Mouse (Mus musculus): ENCODE data around the gene Foxred2. TPM values are rescaled to one million over a fixed set of nuclear protein-coding genes. Genes with fewer than 3 reads are reported as not detected.

The Foxred2 gene
- polyA plus RNA-seq, 1 experiment: 14.4 TPM

- no peak overlapping the region for H3K27ac ChIP-seq (ENCODE audit: insufficient read depth, low read length)
- H3K4me3 ChIP-seq (ENCODE audit: insufficient read depth, low read length): peak overlapping the region; percentile 43
- peaks cover 3% of the 10 kb centered on the region; the same call in 1 of the 2 replicates for H3K4me1 ChIP-seq (ENCODE audit: control insufficient read depth, insufficient read depth, low read length)
- TF ChIP-seq CTCF (IDR thresholded peaks at IDR 0.05; ENCODE audit: extremely low read depth, insufficient read depth, low read length) (no peak), POLR2A (IDR thresholded peaks at IDR 0.05; ENCODE audit: extremely low read depth, insufficient read depth, low read length) (no peak)
These were observed 800 bp downstream of the Foxred2 start for GRCm38 (mm10) chr15:77955440-77956403.

DNA sequence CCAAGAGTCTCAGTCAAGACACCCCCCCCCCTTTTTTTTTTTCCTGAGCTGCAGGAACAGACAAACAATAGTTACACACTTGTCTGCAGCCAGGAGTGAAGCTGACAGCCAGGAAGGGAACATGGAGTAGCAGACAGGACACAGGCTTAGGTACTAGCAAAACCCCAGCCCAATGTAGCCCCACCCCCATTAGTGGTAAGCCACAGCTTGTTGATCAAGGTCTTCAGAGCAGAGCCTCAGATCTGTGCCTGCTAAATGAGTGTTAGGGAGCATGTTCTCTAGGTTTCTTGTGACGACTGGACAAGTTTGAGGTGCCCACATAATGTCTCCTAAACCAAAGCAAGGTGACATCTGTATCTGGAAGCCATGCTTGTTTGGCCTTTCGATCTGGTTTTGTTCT, 2.2 kb downstream of the Foxred2 start:
- no peak overlapping the region for H3K27ac ChIP-seq (ENCODE audit: insufficient read depth, low read length)
- peaks cover 3% of the 10 kb centered on the region; the same call in 1 of the 2 replicates for H3K4me1 ChIP-seq (ENCODE audit: control insufficient read depth, insufficient read depth, low read length)
- no peak overlapping the region for H3K4me3 ChIP-seq (ENCODE audit: insufficient read depth, low read length)
- TF ChIP-seq CTCF (IDR thresholded peaks at IDR 0.05; ENCODE audit: extremely low read depth, insufficient read depth, low read length) (no peak), POLR2A (IDR thresholded peaks at IDR 0.05; ENCODE audit: extremely low read depth, insufficient read depth, low read length) (no peak)

DNA sequence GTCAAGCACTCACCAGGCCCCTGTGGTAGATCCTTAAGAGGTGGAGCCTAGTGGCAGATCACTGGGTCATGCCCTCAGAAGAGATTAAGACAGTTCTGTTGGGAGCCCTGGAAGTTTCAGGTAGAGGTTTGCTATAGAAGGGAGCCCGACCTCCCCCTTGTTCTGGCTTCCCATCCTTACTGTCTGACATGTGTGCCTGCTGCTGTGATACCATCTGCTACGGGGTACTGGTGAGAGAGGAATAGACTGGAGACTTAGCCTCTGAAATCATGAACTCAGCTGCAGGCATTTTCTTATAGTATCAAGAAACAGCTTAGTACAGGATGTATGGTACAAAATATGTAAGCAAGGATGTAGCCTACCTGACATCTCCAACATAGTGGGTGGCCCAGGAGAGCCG, 3.6 kb downstream of the Foxred2 start:
- no peak overlapping the region for H3K27ac ChIP-seq (ENCODE audit: insufficient read depth, low read length)
- H3K4me3 ChIP-seq (ENCODE audit: insufficient read depth, low read length): no peak overlapping the region
- TF ChIP-seq CTCF (IDR thresholded peaks at IDR 0.05; ENCODE audit: extremely low read depth, insufficient read depth, low read length): no peak
- no peak for TF ChIP-seq POLR2A (IDR thresholded peaks at IDR 0.05; ENCODE audit: extremely low read depth, insufficient read depth, low read length)
- H3K4me1 ChIP-seq (ENCODE audit: control insufficient read depth, insufficient read depth, low read length): peaks cover 3% of the 10 kb centered on the region; the same call in 1 of the 2 replicates

DNA sequence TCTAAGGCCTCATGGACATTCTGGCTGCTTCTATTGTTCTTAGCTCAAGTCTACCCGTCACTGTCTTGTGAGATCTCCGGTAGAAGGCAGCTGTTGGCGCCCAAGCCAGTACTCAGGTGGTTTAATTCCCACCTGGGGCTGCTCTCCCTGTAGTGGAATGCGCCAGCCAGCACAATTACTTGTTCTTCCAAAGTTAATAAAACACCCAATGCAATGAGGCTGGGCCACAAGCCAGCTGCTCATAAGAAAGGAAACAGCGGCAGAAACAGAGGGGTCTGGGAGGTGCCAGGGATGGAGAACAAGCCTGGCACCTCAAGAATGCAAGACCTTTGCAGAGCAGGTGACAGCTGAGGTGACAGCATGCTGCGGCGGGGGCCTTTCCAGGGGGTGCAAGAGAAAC, 7.5 kb downstream of the Foxred2 start:
- no peak overlapping the region for H3K4me3 ChIP-seq (ENCODE audit: insufficient read depth, low read length)
- TF ChIP-seq POLR2A (IDR thresholded peaks at IDR 0.05; ENCODE audit: extremely low read depth, insufficient read depth, low read length) (no peak), CTCF (IDR thresholded peaks at IDR 0.05; ENCODE audit: extremely low read depth, insufficient read depth, low read length) (no peak)
- no peak overlapping the region for H3K27ac ChIP-seq (ENCODE audit: insufficient read depth, low read length)
- peaks cover 1% of the 10 kb centered on the region; the same call in 1 of the 2 replicates for H3K4me1 ChIP-seq (ENCODE audit: control insufficient read depth, insufficient read depth, low read length)

GRCm38 (mm10) chr15:77945711-77946110, 10.8 kb downstream of the Foxred2 start:
- Histone ChIP-seq H3K4me1 (ENCODE audit: control insufficient read depth, insufficient read depth, low read length) (no peaks in the 10 kb centered on the region), H3K27ac (ENCODE audit: insufficient read depth, low read length) (no peak overlapping the region), H3K4me3 (ENCODE audit: insufficient read depth, low read length) (no peak overlapping the region)
- TF ChIP-seq POLR2A (IDR thresholded peaks at IDR 0.05; ENCODE audit: extremely low read depth, insufficient read depth, low read length) (no peak), CTCF (IDR thresholded peaks at IDR 0.05; ENCODE audit: extremely low read depth, insufficient read depth, low read length) (no peak)

- Histone ChIP-seq H3K27ac (ENCODE audit: insufficient read depth, low read length) (no peak overlapping the region), H3K4me1 (ENCODE audit: control insufficient read depth, insufficient read depth, low read length) (no peaks in the 10 kb centered on the region), H3K4me3 (ENCODE audit: insufficient read depth, low read length) (no peak overlapping the region)
- TF ChIP-seq CTCF (IDR thresholded peaks at IDR 0.05; ENCODE audit: extremely low read depth, insufficient read depth, low read length) (no peak), POLR2A (IDR thresholded peaks at IDR 0.05; ENCODE audit: extremely low read depth, insufficient read depth, low read length) (no peak)
These were observed 15.0 kb downstream of the Foxred2 start for GRCm38 (mm10) chr15:77941563-77941962.

DNA sequence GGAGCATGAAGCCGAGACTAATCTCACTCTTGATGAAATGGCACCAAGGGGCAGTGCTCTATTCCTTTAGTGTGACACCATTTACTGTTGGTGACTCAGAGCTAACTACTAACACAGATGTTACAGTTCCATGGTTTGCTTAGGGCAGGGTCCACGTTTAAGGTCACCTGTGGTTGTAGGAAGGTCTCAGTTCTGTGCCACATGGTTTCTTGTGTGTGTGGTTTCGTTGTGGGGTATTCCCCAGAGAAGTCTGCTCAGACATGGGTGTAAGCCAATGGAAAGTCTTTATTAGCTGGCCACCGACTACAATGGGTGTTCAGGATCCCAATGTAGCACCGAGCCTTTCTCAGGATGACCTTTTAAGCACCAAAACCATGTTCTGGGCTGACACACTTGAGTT, 18.0 kb downstream of the Foxred2 start:
- TF ChIP-seq POLR2A (IDR thresholded peaks at IDR 0.05; ENCODE audit: extremely low read depth, insufficient read depth, low read length): no peak
- TF ChIP-seq CTCF (IDR thresholded peaks at IDR 0.05; ENCODE audit: extremely low read depth, insufficient read depth, low read length): no peak
- Histone ChIP-seq H3K27ac (ENCODE audit: insufficient read depth, low read length) (no peak overlapping the region), H3K4me3 (ENCODE audit: insufficient read depth, low read length) (no peak overlapping the region), H3K4me1 (ENCODE audit: control insufficient read depth, insufficient read depth, low read length) (peaks cover 5% of the 10 kb centered on the region)

GRCm38 (mm10) chr15:77935673-77936375, 20.7 kb downstream of the Foxred2 start:
- TF ChIP-seq POLR2A (IDR thresholded peaks at IDR 0.05; ENCODE audit: extremely low read depth, insufficient read depth, low read length) (peak; percentile 50; the same call in 1 of the 2 replicates), CTCF (IDR thresholded peaks at IDR 0.05; ENCODE audit: extremely low read depth, insufficient read depth, low read length) (no peak)
- Histone ChIP-seq H3K4me3 (ENCODE audit: insufficient read depth, low read length) (no peak overlapping the region), H3K4me1 (ENCODE audit: control insufficient read depth, insufficient read depth, low read length) (peaks cover 6% of the 10 kb centered on the region), H3K27ac (ENCODE audit: insufficient read depth, low read length) (0 out of 2 replicates have a peak overlapping the region, but pooled peaks have one; percentile 41)

DNA sequence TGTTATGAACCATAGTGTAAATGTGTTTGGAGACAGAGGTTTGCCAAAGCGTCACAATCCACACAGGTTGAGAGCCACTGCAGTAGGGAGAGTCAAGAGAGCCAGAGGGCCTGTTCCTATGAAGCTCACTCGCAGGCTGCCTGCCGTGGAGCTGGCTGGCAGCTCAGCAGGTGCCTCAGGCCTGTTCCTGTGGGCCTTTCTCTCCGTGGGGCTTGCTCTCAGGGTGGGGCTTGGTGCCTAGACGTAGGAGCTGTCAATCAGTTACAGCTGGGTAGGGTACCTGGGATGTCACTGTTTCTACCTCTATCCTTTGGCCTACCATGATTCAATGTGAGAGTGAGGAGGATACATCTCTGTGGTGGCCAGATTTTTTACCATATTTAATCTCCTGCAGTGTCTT, 21.6 kb downstream of the Foxred2 start:
- H3K27ac ChIP-seq (ENCODE audit: insufficient read depth, low read length): 0 out of 2 replicates have a peak overlapping the region, but pooled peaks have one; percentile 31

More for the DNA sequence above, 21.6 kb downstream of the Foxred2 start:
- TF ChIP-seq CTCF (IDR thresholded peaks at IDR 0.05; ENCODE audit: extremely low read depth, insufficient read depth, low read length) (no peak), POLR2A (IDR thresholded peaks at IDR 0.05; ENCODE audit: extremely low read depth, insufficient read depth, low read length) (no peak)
- no peak overlapping the region for H3K4me3 ChIP-seq (ENCODE audit: insufficient read depth, low read length)
- peaks cover 6% of the 10 kb centered on the region for H3K4me1 ChIP-seq (ENCODE audit: control insufficient read depth, insufficient read depth, low read length)
